Mouse (Mus musculus): ENCODE data around the gene Cnot6. TPM values are rescaled to one million over a fixed set of nuclear protein-coding genes. Genes with fewer than 3 reads are reported as not detected.
A peak's percentile ranks its signal among the peaks of the same experiment; 100 is the strongest.

Gene Cnot6
- total RNA-seq (2021), result 10 to 100 TPM; 21.0 to 21.5 TPM
- long read RNA-seq, experiment 1, full-length matches to known transcripts, result 2 of 4 reads
- long read RNA-seq, experiment 1, partial matches to known transcripts, result 0 of 4 reads
- long read RNA-seq, experiment 1, other reads (novel, unspliced or antisense), result 2 of 4 reads
- long read RNA-seq, experiment 2, full-length matches to known transcripts, result 5 of 6 reads
- long read RNA-seq, experiment 2, partial matches to known transcripts, result 0 of 6 reads
- long read RNA-seq, experiment 2, other reads (novel, unspliced or antisense), result 1 of 6 reads

- peak; percentile 98 for DNase-seq
Observed at GRCm38 (mm10) chr11:49712555-49713335, at the start of gene Cnot6. Cnot6 (minus strand) TSS chr11:49712723.

GRCm38 (mm10) chr11:49761130-49761529 is 48.6 kb upstream of the Cnot6 start:
- no peak for DNase-seq

GRCm38 (mm10) chr11:49758096-49758495 is 45.6 kb upstream of the Cnot6 start:
- DNase-seq, result peak in 1 of 2 experiments; percentile 55

GRCm38 (mm10) chr11:49754958-49755665 is 42.6 kb upstream of the Cnot6 start:
- peak; percentile 73 to 83 for DNase-seq

GRCm38 (mm10) chr11:49746756-49747155 is 34.2 kb upstream of the Cnot6 start:
- DNase-seq, result no peak

GRCm38 (mm10) chr11:49745839-49746238 is 33.3 kb upstream of the Cnot6 start:
- DNase-seq, result no peak

GRCm38 (mm10) chr11:49744981-49745380 is 32.5 kb upstream of the Cnot6 start:
- DNase-seq, result no peak

- peak; percentile 37 to 51 for DNase-seq
Observed at GRCm38 (mm10) chr11:49743634-49744033, 31.1 kb upstream of the Cnot6 start.

GRCm38 (mm10) chr11:49742248-49742647 is 29.7 kb upstream of the Cnot6 start:
- DNase-seq, result no peak

- DNase-seq, result no peak
Observed at GRCm38 (mm10) chr11:49739776-49740175, 27.3 kb upstream of the Cnot6 start.

- DNase-seq, result no peak
Observed at GRCm38 (mm10) chr11:49738659-49739406, 26.3 kb upstream of the Cnot6 start.

- DNase-seq, result peak; percentile 43 to 49
Observed at GRCm38 (mm10) chr11:49737625-49738024, 25.1 kb upstream of the Cnot6 start.

GRCm38 (mm10) chr11:49734771-49735170 is 22.2 kb upstream of the Cnot6 start:
- DNase-seq, result peak; percentile 27 to 66

- peak; percentile 35 to 57 for DNase-seq
Observed at GRCm38 (mm10) chr11:49730275-49730948, 17.9 kb upstream of the Cnot6 start.

GRCm38 (mm10) chr11:49727877-49728276 is 15.4 kb upstream of the Cnot6 start:
- DNase-seq, result peak; percentile 67 to 74

GRCm38 (mm10) chr11:49726800-49727199 is 14.3 kb upstream of the Cnot6 start:
- DNase-seq, result no peak

GRCm38 (mm10) chr11:49724676-49725075 is 12.2 kb upstream of the Cnot6 start:
- no peak for DNase-seq

GRCm38 (mm10) chr11:49723281-49723680 is 10.8 kb upstream of the Cnot6 start:
- DNase-seq, result no peak

GRCm38 (mm10) chr11:49722692-49723091 is 10.2 kb upstream of the Cnot6 start:
- no peak for DNase-seq

- no peak for DNase-seq
Observed at GRCm38 (mm10) chr11:49721358-49721757, 8.8 kb upstream of the Cnot6 start.

GRCm38 (mm10) chr11:49719466-49720151 is 7.1 kb upstream of the Cnot6 start:
- DNase-seq, result no peak
